Mouse (Mus musculus): ENCODE measurements at regions not wholly inside any gene's neighbourhood (a gene's known extent, or its start where the extent isn't known, plus 50 kb on each side); places are given as distances from the start of the nearest gene placed in this dataset.
"Not testable (repeated sequence)": the region's sequence is repeated elsewhere in the genome, so short reads cannot be mapped to it uniquely, and the experiment has no call there.

GRCm38 (mm10) chr13:97365557-97366244, 124.8 kb downstream of the Enc1 start:
- no peak overlapping the region for H3K4me2 ChIP-seq (ENCODE audit: low read depth, low read length)
- no peaks in the 10 kb centered on the region for H3K36me3 ChIP-seq (ENCODE audit: control insufficient read depth, insufficient read depth)
- H3K27me3 ChIP-seq (ENCODE audit: control insufficient read depth, insufficient read depth, low read depth, low read length) = no peaks in the 10 kb centered on the region
- no peaks in the 10 kb centered on the region for H3K9me3 ChIP-seq (replicated peaks; ENCODE audit: control insufficient read depth, low read length)
- H3K27ac ChIP-seq (ENCODE audit: low read length) = no peak overlapping the region
- WGBS (ENCODE audit: insufficient replicate concordance) = 30% methylated on average over 18 of the region's 18 CpGs
- no peak overlapping the region for H3K9ac ChIP-seq (ENCODE audit: low read depth, low read length)
- no peak overlapping the region for H3K4me3 ChIP-seq (ENCODE audit: low read depth, low read length)
- ATAC-seq (ENCODE audit: low read depth) = no peak
- H3K4me1 ChIP-seq (ENCODE audit: control insufficient read depth, low read depth, low read length) = no peaks in the 10 kb centered on the region

- ATAC-seq (ENCODE audit: low read depth) = no peak
- 38% methylated on average over 9 of the region's 9 CpGs for WGBS (ENCODE audit: insufficient replicate concordance)
- Histone ChIP-seq H3K4me2 (ENCODE audit: low read depth, low read length) (no peak overlapping the region), H3K27me3 (ENCODE audit: control insufficient read depth, insufficient read depth, low read depth, low read length) (no peaks in the 10 kb centered on the region), H3K36me3 (ENCODE audit: control insufficient read depth, insufficient read depth) (no peaks in the 10 kb centered on the region), H3K9me3 (replicated peaks; ENCODE audit: control insufficient read depth, low read length) (no peaks in the 10 kb centered on the region), H3K4me3 (ENCODE audit: low read depth, low read length) (no peak overlapping the region), H3K9ac (ENCODE audit: low read depth, low read length) (no peak overlapping the region), H3K4me1 (ENCODE audit: control insufficient read depth, low read depth, low read length) (no peaks in the 10 kb centered on the region), H3K27ac (ENCODE audit: low read length) (no peak overlapping the region)
Measured at GRCm38 (mm10) chr13:97365004-97365403, 124.1 kb downstream of the Enc1 start.

- Histone ChIP-seq H3K9me3 (replicated peaks; ENCODE audit: control insufficient read depth, low read length) (no peaks in the 10 kb centered on the region), H3K9ac (ENCODE audit: low read depth, low read length) (no peak overlapping the region), H3K27ac (ENCODE audit: low read length) (no peak overlapping the region), H3K4me1 (ENCODE audit: control insufficient read depth, low read depth, low read length) (no peaks in the 10 kb centered on the region), H3K4me2 (ENCODE audit: low read depth, low read length) (no peak overlapping the region), H3K36me3 (ENCODE audit: control insufficient read depth, insufficient read depth) (no peaks in the 10 kb centered on the region), H3K27me3 (ENCODE audit: control insufficient read depth, insufficient read depth, low read depth, low read length) (no peaks in the 10 kb centered on the region), H3K4me3 (ENCODE audit: low read depth, low read length) (no peak overlapping the region)
- 24% methylated on average over 5 of the region's 5 CpGs for WGBS (ENCODE audit: insufficient replicate concordance)
- no peak for ATAC-seq (ENCODE audit: low read depth)
Measured at GRCm38 (mm10) chr13:97363765-97364164, 122.9 kb downstream of the Enc1 start.

GRCm38 (mm10) chr13:97363214-97363613, 122.3 kb downstream of the Enc1 start:
- no peak overlapping the region for H3K4me3 ChIP-seq (ENCODE audit: low read depth, low read length)
- H3K4me2 ChIP-seq (ENCODE audit: low read depth, low read length) = no peak overlapping the region
- H3K9ac ChIP-seq (ENCODE audit: low read depth, low read length) = no peak overlapping the region
- 72% methylated on average over 4 of the region's 4 CpGs for WGBS (ENCODE audit: insufficient replicate concordance)
- no peaks in the 10 kb centered on the region for H3K4me1 ChIP-seq (ENCODE audit: control insufficient read depth, low read depth, low read length)
- H3K27me3 ChIP-seq (ENCODE audit: control insufficient read depth, insufficient read depth, low read depth, low read length) = no peaks in the 10 kb centered on the region
- no peak for ATAC-seq (ENCODE audit: low read depth)
- H3K9me3 ChIP-seq (replicated peaks; ENCODE audit: control insufficient read depth, low read length) = no peaks in the 10 kb centered on the region
- no peaks in the 10 kb centered on the region for H3K36me3 ChIP-seq (ENCODE audit: control insufficient read depth, insufficient read depth)
- no peak overlapping the region for H3K27ac ChIP-seq (ENCODE audit: low read length)

GRCm38 (mm10) chr13:97360551-97360950, 119.6 kb downstream of the Enc1 start:
- H3K4me3 ChIP-seq (ENCODE audit: low read depth, low read length) = no peak overlapping the region
- no peak for ATAC-seq (ENCODE audit: low read depth)
- no peaks in the 10 kb centered on the region for H3K27me3 ChIP-seq (ENCODE audit: control insufficient read depth, insufficient read depth, low read depth, low read length)
- H3K27ac ChIP-seq (ENCODE audit: low read length) = no peak overlapping the region
- no peaks in the 10 kb centered on the region for H3K9me3 ChIP-seq (replicated peaks; ENCODE audit: control insufficient read depth, low read length)
- WGBS (ENCODE audit: insufficient replicate concordance) = 63% methylated on average over 9 of the region's 9 CpGs
- no peaks in the 10 kb centered on the region for H3K36me3 ChIP-seq (ENCODE audit: control insufficient read depth, insufficient read depth)
- H3K9ac ChIP-seq (ENCODE audit: low read depth, low read length) = no peak overlapping the region
- no peaks in the 10 kb centered on the region for H3K4me1 ChIP-seq (ENCODE audit: control insufficient read depth, low read depth, low read length)
- no peak overlapping the region for H3K4me2 ChIP-seq (ENCODE audit: low read depth, low read length)

- ATAC-seq (ENCODE audit: low read depth) = no peak
- H3K4me2 ChIP-seq (ENCODE audit: low read depth, low read length) = no peak overlapping the region
- H3K27ac ChIP-seq (ENCODE audit: low read length) = no peak overlapping the region
- H3K27me3 ChIP-seq (ENCODE audit: control insufficient read depth, insufficient read depth, low read depth, low read length) = no peaks in the 10 kb centered on the region
- no peak overlapping the region for H3K4me3 ChIP-seq (ENCODE audit: low read depth, low read length)
- H3K9me3 ChIP-seq (replicated peaks; ENCODE audit: control insufficient read depth, low read length) = no peaks in the 10 kb centered on the region
- WGBS (ENCODE audit: insufficient replicate concordance) = 73% methylated on average over 8 of the region's 8 CpGs
- H3K4me1 ChIP-seq (ENCODE audit: control insufficient read depth, low read depth, low read length) = no peaks in the 10 kb centered on the region
- no peak overlapping the region for H3K9ac ChIP-seq (ENCODE audit: low read depth, low read length)
- no peaks in the 10 kb centered on the region for H3K36me3 ChIP-seq (ENCODE audit: control insufficient read depth, insufficient read depth)
Measured at GRCm38 (mm10) chr13:97358781-97359305, 117.9 kb downstream of the Enc1 start.

GRCm38 (mm10) chr13:97358261-97358660, 117.4 kb downstream of the Enc1 start:
- 71% methylated on average over 6 of the region's 6 CpGs for WGBS (ENCODE audit: insufficient replicate concordance)
- Histone ChIP-seq H3K27ac (ENCODE audit: low read length) (no peak overlapping the region), H3K9ac (ENCODE audit: low read depth, low read length) (no peak overlapping the region), H3K36me3 (ENCODE audit: control insufficient read depth, insufficient read depth) (no peaks in the 10 kb centered on the region), H3K27me3 (ENCODE audit: control insufficient read depth, insufficient read depth, low read depth, low read length) (no peaks in the 10 kb centered on the region), H3K4me2 (ENCODE audit: low read depth, low read length) (no peak overlapping the region), H3K4me1 (ENCODE audit: control insufficient read depth, low read depth, low read length) (no peaks in the 10 kb centered on the region), H3K4me3 (ENCODE audit: low read depth, low read length) (no peak overlapping the region), H3K9me3 (replicated peaks; ENCODE audit: control insufficient read depth, low read length) (no peaks in the 10 kb centered on the region)
- no peak for ATAC-seq (ENCODE audit: low read depth)

- no peak for ATAC-seq (ENCODE audit: low read depth)
- Histone ChIP-seq H3K4me3 (ENCODE audit: low read depth, low read length) (no peak overlapping the region), H3K9ac (ENCODE audit: low read depth, low read length) (no peak overlapping the region), H3K4me1 (ENCODE audit: control insufficient read depth, low read depth, low read length) (no peaks in the 10 kb centered on the region), H3K36me3 (ENCODE audit: control insufficient read depth, insufficient read depth) (no peaks in the 10 kb centered on the region), H3K27me3 (ENCODE audit: control insufficient read depth, insufficient read depth, low read depth, low read length) (no peaks in the 10 kb centered on the region), H3K27ac (ENCODE audit: low read length) (no peak overlapping the region), H3K4me2 (ENCODE audit: low read depth, low read length) (no peak overlapping the region), H3K9me3 (replicated peaks; ENCODE audit: control insufficient read depth, low read length) (no peaks in the 10 kb centered on the region)
- 54% methylated on average over 13 of the region's 13 CpGs for whole genome bisulfite sequencing (ENCODE audit: insufficient replicate concordance)
Measured at GRCm38 (mm10) chr13:97356923-97357807, 116.3 kb downstream of the Enc1 start.

GRCm38 (mm10) chr13:97355411-97355810, 114.5 kb downstream of the Enc1 start:
- not testable (repeated sequence) for H3K9ac ChIP-seq (ENCODE audit: low read depth, low read length); H3K4me1 ChIP-seq (ENCODE audit: control insufficient read depth, low read depth, low read length); H3K36me3 ChIP-seq (ENCODE audit: control insufficient read depth, insufficient read depth); H3K9me3 ChIP-seq (replicated peaks; ENCODE audit: control insufficient read depth, low read length); H3K27me3 ChIP-seq (ENCODE audit: control insufficient read depth, insufficient read depth, low read depth, low read length); H3K27ac ChIP-seq (ENCODE audit: low read length); ATAC-seq (ENCODE audit: low read depth); H3K4me3 ChIP-seq (ENCODE audit: low read depth, low read length); H3K4me2 ChIP-seq (ENCODE audit: low read depth, low read length)
- 70% methylated on average over 6 of the region's 6 CpGs for WGBS (ENCODE audit: insufficient replicate concordance)
